Mouse (Mus musculus) right cerebral cortex, postnatal 4 days (tissue): Measurements from ENCODE around the gene Whrn.

ENCODE experiments used
- DNase-seq: peaks from one replicate; pipeline ENCODE4 v3.0.0-alpha.2; 2022

Gene Whrn

DNA sequence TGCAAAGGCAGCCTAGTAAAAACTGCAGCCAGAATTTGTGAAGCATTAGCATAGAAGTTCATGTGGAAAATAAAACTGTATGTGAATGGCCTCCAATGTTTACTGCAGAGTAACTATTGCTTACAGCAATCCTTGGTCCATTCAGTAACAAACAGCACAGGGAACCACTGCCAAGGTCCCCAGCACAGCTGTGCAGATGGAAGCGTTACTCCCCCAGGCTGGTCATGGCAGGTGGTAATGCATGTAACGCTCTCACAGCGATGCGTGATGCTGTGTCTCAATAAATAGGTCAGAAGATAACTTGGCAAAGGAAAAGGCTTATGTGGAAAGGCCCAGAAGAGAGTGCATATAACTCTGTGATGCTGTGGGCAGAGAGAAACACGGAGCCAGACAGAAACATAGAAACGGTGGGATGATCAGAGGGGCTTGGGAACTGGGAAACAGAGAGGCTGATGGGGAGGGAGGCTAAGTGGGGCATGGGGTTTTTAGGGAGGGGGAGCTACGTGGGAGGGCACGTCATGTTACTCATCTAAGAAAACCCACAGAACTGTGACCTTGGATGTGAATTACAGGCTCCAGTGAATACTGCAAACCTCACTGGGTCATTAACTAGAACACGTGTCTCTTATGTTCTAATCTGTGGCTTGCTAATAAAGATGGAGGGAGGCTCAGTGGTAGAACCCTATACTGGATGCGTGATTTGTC is 51.3 kb downstream of the Whrn start:
- no peak for DNase-seq

- no peak for DNase-seq
These were observed 52.7 kb downstream of the Whrn start for GRCm38 (mm10) chr4:63443101-63443500.

DNA sequence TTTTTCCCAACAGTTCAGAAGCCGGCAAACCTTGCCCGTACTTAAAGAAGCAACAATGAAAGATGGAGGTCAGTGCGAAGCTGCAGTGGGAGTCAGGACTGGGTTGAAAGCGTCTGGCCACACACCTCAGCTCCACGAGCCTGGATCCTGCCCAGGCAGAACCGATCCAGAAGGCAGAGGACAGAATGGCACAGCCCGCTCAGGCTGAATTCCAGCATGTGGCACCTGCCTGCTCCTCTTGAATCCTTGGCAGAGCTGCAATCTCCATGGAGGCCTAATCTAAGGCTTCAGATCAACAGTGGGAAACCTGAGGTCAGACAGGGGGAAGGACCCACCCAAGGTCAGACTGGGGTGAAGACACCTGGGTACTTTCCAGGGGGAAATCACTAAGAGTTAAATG is 54.2 kb downstream of the Whrn start:
- DNase-seq: no peak

DNA sequence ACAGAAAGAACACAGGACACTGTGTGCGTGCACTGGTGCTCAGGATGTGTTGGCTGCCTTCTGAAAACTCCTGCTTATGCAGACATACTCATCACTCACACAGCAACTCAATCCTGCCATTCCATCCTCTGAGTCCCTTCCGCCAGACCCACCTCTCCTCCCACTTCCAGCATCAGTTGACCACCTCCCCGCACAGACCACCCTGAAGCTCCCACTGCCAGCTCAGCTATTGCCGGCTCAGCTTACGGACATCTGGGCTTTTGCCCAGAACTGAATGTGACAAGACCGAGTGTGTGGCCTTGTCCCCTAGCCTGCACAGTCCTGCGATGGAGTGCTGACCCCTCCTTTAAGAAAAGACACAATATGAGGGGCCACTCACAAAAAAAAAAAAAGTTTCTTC is 55.5 kb downstream of the Whrn start:
- DNase-seq: no peak

DNA sequence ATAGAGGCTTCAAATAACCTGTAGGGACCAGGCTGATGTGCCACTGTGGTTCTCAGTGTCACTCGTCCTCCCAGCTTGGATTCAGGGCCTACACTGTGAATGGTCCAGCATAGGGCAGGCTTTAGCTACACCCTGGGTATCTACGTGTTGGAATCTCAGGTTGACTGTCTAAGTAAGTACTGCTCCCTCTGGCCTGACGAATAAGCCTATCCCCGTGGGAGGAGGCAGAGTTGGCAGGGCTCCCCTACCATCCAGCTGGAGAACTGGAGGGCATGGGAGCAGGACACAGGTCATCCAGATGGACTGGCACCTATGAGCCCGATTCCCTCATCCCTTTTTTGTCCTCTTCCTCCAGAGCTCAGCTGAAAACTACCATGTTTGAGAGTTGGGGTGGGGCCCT is 57.8 kb downstream of the Whrn start:
- no peak for DNase-seq

- no peak for DNase-seq
These were observed 58.5 kb downstream of the Whrn start for GRCm38 (mm10) chr4:63437119-63437815.

GRCm38 (mm10) chr4:63435402-63435801 is 60.4 kb downstream of the Whrn start:
- DNase-seq: no peak

DNA sequence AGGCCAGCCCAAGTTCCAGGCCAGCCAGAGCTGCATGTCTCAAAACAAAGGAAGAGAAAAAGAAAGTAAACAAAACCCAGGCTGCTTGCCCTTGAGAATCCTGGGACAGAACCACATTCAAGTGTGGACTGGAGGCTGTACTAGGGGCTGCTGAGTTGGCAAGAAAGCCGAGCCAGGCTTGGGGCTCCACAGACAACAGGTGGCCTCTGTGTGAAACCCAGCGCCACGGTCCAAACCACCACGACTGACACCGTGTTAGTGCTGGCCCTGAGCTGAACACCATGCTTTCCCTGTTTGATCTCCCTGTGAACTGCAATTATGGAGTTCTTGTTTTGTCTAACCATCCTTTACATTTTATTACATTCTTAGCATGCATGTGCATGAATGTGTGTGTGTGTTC is 64.7 kb downstream of the Whrn start:
- DNase-seq: no peak

GRCm38 (mm10) chr4:63430357-63430756 is 65.4 kb downstream of the Whrn start:
- no peak for DNase-seq

GRCm38 (mm10) chr4:63426308-63426707 is 69.5 kb downstream of the Whrn start:
- no peak for DNase-seq

DNA sequence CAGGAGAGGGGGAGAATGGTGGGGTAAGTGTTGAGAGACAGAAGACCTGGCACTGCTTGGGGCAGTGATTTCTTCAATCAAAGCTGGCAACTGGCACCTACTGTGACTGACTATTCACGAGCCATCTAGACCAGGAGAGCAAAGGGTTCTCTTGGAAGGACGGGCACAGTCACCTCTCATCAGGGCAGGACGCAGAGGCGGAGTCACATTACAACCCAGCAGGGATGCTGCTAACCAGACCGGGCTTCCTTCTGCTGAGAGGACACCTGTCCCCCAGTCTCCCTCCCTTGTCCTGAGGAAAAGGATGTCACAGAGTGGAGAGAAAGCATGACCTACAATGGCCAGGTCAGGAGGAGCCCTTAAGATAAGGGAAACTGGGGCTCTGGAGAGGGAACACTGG is 72.0 kb downstream of the Whrn start:
- no peak for DNase-seq

DNA sequence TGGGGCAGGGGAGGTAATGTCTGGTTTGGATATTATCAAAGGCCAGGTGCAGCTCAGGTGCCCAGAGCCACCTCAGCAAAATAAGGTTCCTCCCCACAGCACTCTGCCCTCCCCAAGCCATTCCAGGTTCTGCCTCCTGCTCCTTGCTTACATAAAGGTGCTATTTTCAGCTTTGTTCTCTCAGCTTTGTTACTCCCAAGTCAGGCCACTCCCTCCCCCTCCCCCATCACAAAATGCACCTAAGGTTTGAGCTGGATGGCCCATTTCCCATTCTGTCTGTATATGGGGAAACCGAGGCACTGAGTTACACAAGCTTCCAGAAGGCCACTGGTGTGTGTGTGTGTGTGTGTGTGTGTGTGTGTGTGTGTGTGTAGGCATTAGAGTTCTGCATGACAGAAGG is 72.6 kb downstream of the Whrn start:
- no peak for DNase-seq

DNA sequence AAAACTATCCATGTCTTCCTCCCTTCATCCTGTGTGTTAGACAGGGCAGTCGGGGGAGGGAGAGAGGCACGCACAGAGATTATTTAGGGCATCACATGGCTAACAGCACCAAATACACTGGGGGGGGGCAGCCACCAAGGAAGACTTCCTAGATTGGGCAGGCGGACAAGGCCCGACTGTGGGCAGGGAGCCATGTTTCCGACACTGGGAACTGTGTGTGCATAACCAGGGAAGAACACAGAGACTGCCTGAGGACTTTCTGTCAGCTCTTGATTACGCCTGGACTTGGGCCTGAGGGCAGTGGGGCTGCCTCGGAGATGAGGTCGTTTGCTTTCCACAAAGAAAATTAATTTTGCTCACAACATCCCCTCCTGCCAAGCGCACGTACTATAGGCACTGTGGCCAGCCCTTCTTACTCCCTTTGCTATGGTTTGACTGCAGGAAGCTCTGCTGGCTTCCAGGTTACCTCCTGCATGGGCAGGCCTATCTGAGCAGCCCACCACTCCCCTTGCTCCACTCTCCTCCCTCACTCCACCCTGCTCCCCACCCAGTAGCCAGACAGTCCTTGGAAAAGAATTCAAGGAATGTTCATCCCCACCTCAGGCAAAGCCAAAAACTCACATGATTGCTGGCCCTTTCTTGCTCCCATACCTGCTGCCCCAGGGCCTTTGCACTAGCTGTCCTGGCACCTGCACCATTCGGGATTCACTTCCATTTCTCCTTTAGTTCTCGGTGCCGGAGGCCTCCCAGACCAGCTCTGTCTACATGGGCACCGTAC is 75.5 kb downstream of the Whrn start:
- peak; percentile 55 for DNase-seq

DNA sequence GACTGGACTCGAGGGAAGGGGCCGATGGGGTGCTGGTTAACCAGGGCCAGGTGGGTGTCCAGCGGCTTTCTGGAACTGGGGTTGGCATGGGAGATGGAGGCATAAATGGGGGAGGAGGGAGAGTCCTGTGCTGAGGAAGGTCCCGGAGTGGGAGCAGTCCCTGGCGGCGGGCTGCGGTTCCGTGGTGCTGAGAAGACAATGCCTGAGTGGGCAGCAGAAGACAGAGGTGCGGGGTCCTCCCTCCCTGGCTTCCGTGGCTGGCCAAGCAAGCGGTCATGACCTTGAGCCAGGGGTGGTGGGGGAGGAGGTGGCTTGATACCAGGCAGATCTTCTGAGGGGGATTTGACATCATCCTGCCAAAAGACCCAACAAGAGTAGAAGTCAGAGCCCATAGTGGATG is 77.5 kb downstream of the Whrn start:
- no peak for DNase-seq

DNA sequence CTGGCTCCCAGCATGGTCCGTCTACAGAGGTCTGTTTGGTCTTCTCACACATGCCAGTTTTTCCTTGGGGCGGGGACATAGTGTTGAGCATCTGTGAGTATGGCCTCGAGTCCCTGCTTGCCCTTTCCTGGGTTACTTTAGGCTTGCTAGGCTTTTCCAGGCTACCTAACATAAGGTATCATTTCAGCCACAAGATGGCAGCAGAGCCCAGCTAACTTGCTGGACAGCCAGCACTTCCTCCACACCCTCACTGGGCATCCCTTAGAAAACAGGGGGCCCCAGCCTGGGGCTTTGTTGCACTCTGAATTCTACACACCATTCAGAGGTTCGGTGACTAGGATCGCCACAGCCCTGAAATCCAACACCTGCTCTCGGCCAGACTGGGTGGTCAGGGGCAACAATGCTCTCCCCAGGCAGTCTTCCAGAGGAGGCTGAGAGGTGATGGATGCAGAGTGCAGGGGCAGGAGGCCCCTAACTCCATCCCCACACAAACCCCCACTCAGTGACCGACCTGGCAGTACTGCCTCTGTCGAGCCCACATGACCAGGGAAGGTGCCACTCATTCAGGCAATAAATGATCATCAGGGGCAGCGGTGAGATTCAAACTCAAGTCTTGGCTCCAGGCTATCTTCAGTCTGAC is 78.4 kb downstream of the Whrn start:
- peak; percentile 90 for DNase-seq

DNA sequence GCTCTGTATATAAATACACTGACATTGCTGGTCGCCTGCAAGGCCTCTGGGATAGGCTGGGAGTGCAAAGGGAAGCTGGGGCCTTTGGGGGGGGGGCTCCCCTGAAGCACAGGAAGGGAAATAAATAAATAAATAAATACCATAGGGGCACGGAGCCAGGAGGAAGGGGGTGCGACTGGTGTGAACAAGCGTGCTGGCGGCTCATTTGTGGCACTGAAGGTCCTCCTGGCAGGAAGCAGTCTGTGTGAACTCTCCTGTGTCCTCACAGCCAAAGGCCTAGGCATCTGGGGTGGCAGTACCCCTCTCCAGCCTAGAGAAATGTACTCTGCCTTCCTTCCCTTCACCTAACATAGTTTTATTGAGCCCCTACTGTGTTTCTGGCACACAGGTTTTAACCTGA is 80.8 kb downstream of the Whrn start:
- DNase-seq: no peak

DNA sequence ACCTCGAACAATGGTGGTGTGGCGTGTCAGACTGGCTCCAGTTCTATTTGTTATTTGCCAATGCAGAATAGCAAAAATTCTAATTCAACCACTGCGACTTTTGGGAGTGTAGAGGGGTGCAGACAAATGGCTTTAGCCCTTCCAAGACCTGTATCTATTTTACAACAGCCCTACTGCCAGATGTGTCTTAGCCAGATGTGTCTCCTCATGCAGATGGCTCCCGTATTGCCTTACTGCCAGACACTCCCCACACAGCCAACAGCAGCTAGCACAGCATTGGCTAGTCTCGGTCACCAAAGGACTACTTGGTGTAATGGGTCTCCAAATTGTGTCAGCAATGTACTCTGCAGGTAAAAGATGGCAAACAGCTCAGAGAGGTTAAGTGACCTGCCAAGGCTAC is 84.6 kb downstream of the Whrn start:
- DNase-seq: no peak

- DNase-seq: peak; percentile 94
These were observed 85.2 kb downstream of the Whrn start for GRCm38 (mm10) chr4:63410583-63410934.

GRCm38 (mm10) chr4:63409908-63410582 is 85.7 kb downstream of the Whrn start:
- DNase-seq: peak; percentile 48

DNA sequence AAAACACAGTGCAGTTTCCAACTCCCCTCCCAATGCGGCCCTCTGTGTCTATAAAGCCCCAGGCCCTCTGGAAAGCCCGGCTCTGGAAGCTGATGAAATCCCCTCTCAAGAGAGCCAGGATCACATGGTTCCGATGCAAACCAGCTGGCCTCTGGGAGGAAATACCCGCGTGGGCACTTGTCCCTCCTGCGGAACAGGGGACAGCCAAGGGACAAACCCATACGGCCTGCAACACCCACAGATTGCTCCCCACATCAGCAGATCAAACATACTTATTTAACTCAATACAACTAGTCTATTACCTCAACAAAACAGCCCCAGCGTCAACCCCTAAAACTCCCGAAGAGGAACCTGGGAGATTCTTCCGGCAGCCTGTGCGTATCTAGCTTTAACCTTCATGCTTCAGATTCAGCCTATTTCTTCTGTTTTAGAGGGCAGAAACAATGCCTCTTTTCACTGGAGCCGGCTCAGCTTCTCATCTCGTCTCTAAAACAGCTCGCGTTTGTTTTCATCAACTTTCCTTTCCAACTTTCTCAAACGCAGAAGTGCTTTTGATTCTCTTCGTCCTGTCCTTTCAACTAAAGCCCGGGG is 86.4 kb downstream of the Whrn start:
- no peak for DNase-seq

DNA sequence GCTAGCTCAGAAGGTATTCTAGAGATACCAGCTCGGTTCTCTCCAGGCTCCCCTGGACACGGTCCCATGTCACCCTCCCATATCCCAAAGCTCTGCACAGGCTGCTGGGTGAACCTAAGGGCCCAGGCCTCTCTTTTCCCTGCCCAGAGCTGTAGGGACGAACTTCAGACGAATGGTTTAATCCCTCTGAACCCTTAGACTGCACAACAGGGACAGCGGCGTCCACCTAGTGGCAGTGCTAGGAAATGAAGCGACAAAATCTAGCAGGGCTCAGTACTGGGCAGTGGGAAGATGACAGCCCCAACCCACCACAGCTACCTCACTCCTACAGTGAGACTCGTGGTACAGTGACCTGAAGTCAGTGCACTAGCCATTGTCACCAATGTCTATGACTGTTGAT is 87.1 kb downstream of the Whrn start:
- peak; percentile 63 for DNase-seq

GRCm38 (mm10) chr4:63408247-63408646 is 87.5 kb downstream of the Whrn start:
- DNase-seq: peak; percentile 49

- DNase-seq: no peak
These were observed 90.1 kb downstream of the Whrn start for GRCm38 (mm10) chr4:63405683-63406082.
